Mouse (Mus musculus) bone marrow, adult 2 months (tissue): ENCODE data around the gene Cmtm4.

Experiments used
- CTCF ChIP-seq: fragments of 200-500 bp; IDR thresholded peaks from 2 replicates; pipeline ENCODE4 v1.5.1; 2011; ENCODE audit warnings: low read length, control low read depth; ENCODE audit not compliant: control insufficient read depth, insufficient read depth
- POLR2A ChIP-seq: fragments of 200-500 bp; IDR thresholded peaks from 2 replicates; pipeline ENCODE4 v1.6.1; 2011; ENCODE audit warnings: low read depth, mild to moderate bottlenecking, control low read depth, low read length, borderline replicate concordance; ENCODE audit not compliant: control insufficient read depth

DNA sequence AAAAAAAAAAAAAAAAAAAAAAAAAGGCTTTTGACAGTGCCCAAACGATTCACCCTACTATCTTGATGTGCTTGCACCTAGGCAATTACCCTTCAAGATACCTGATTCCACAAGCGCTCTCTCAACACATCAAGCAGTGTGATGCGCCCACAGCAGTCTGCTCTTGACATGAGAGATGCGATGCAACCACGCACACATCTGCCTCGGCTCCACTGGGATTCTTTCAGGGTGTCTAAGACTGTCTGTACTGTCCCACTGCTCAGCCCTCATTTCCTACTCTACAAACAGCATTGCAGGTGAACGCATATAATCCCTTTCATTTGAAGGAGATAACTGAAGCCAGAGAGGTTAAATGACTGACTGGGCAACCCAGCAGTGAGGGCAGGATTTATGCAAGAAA, 46.0 kb upstream of the Cmtm4 start:
- no peak for TF ChIP-seq POLR2A
- no peak for TF ChIP-seq CTCF
